Mouse (Mus musculus) heart, embryonic 13.5 days (tissue): Measurements from ENCODE around the gene Stard9. TPM values are rescaled to one million over a fixed set of nuclear protein-coding genes. Genes with fewer than 3 reads are reported as not detected.

ENCODE experiments used
- ATAC-seq: fragments of 200-750 bp; cut with Nextera tagmentation; 2 replicates; pipeline ENCODE4 v1.8.0; 2017; ENCODE audit warnings: moderate TSS enrichment; ENCODE audit not compliant: insufficient number of reproducible peaks, low FRiP score, low TSS enrichment; ENCODE audit errors: extremely low read depth
- H3K27ac ChIP-seq: fragments of 300-500 bp; sonication (generic); replicated peaks from 2 replicates; pipeline ENCODE4 v1.5.1; 2015; ENCODE audit warnings: moderate library complexity, mild to moderate bottlenecking, inconsistent platforms
- H3K27me3 ChIP-seq: fragments of 300-500 bp; sonication (generic); replicated peaks from 2 replicates; pipeline ENCODE4 v1.6.1; 2015; ENCODE audit warnings: mild to moderate bottlenecking, inconsistent platforms
- H3K36me3 ChIP-seq: fragments of 300-500 bp; sonication (generic); 2 replicates; pipeline ENCODE4 v1.6.1; 2015; ENCODE audit warnings: mild to moderate bottlenecking, inconsistent platforms
- H3K4me1 ChIP-seq: fragments of 300-500 bp; sonication (generic); 2 replicates; pipeline ENCODE4 v1.6.1; 2015; ENCODE audit warnings: inconsistent platforms
- H3K4me2 ChIP-seq: fragments of 300-500 bp; sonication (generic); 2 replicates; pipeline ENCODE4 v1.6.1; 2015; ENCODE audit warnings: inconsistent platforms, mild to moderate bottlenecking, moderate library complexity
- H3K4me3 ChIP-seq: fragments of 300-500 bp; sonication (generic); 2 replicates; pipeline ENCODE4 v1.5.1; 2015; ENCODE audit warnings: moderate library complexity, mild to moderate bottlenecking, inconsistent platforms
- H3K9ac ChIP-seq: fragments of 300-500 bp; sonication (generic); 2 replicates; pipeline ENCODE4 v1.6.1; 2015; ENCODE audit warnings: inconsistent platforms, mild to moderate bottlenecking, moderate library complexity
- H3K9me3 ChIP-seq: fragments of 300-500 bp; sonication (generic); 2 replicates; pipeline ENCODE4 v1.6.1; 2016; ENCODE audit warnings: inconsistent platforms
- WGBS: fragments of 180-500 bp; shearing (Covaris S2); methylation state at CpG from one replicate; pipeline ENCODE4 v1.1.7; 2015; ENCODE audit warnings: mixed read lengths; 5-methylcytosine and 5-hydroxymethylcytosine counted together
- polyA plus RNA-seq: library from polyadenylated mRNA; unstranded; fragments of >200 nt; fragmentation: Nextera tagmentation; extraction: Ambion mirVana; gene quantifications from 2 replicates; pipeline ENCODE4 v1.2.1, GENCODE M21; 2015

Stard9 gene
- polyA plus RNA-seq, 1 experiment from 2014 or later, result 2.8 TPM

GRCm38 (mm10) chr2:120702675-120703074 lies 73.8 kb downstream of the Stard9 start:
- H3K27ac ChIP-seq, result no peak overlapping the region
- 65% methylated on average over 5 of the region's 5 CpGs for WGBS
- H3K36me3 ChIP-seq, result peaks cover 67% of the 10 kb centered on the region
- H3K4me1 ChIP-seq, result no peaks in the 10 kb centered on the region
- H3K4me2 ChIP-seq, result no peak overlapping the region
- H3K9me3 ChIP-seq, result no peaks in the 10 kb centered on the region
- no peak for ATAC-seq
- no peak overlapping the region for H3K9ac ChIP-seq
- no peak overlapping the region for H3K4me3 ChIP-seq
- H3K27me3 ChIP-seq, result no peaks in the 10 kb centered on the region

DNA sequence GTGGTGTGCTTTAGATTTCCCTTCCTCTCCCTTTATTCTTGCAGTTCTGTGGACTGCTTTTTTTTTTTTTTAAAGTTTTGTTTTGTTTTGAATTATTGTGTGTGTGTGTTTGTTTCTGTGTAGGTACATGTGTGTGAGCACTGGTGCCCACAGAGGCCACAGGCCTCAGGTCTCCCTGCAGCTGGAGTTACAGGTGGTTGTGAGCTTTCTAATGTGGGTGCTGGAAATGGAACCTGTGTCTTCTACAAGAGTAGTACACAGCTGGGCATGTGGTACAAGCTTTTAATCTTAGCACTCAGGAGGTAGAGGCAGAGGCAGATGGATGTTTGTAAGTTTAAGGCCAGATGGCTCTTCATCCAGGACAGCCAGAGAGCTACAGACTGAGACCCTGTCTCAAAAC lies 78.1 kb downstream of the Stard9 start:
- H3K4me3 ChIP-seq, result no peak overlapping the region
- H3K36me3 ChIP-seq, result peaks cover 48% of the 10 kb centered on the region
- ATAC-seq, result no peak
- no peak overlapping the region for H3K27ac ChIP-seq
- H3K4me1 ChIP-seq, result peaks cover 12% of the 10 kb centered on the region
- H3K4me2 ChIP-seq, result no peak overlapping the region
- no peaks in the 10 kb centered on the region for H3K9me3 ChIP-seq
- H3K27me3 ChIP-seq, result no peaks in the 10 kb centered on the region
- H3K9ac ChIP-seq, result no peak overlapping the region

GRCm38 (mm10) chr2:120710154-120710553 lies 81.2 kb downstream of the Stard9 start:
- ATAC-seq, result no peak
- H3K9ac ChIP-seq, result no peak overlapping the region

GRCm38 (mm10) chr2:120710948-120711347 lies 82.0 kb downstream of the Stard9 start:
- no peak overlapping the region for H3K9ac ChIP-seq
- no peaks in the 10 kb centered on the region for H3K9me3 ChIP-seq
- peaks cover 64% of the 10 kb centered on the region for H3K36me3 ChIP-seq
- no peak for ATAC-seq
- no peaks in the 10 kb centered on the region for H3K27me3 ChIP-seq
- WGBS, result 46% methylated on average over 3 of the region's 3 CpGs
- H3K4me1 ChIP-seq, result peaks cover 15% of the 10 kb centered on the region
- no peak overlapping the region for H3K4me3 ChIP-seq
- H3K27ac ChIP-seq, result 0 out of 2 replicates have a peak overlapping the region, but pooled peaks have one; percentile 12
- H3K4me2 ChIP-seq, result no peak overlapping the region

More at GRCm38 (mm10) chr2:120710154-120710553, 81.2 kb downstream of the Stard9 start:
- no peak overlapping the region for H3K4me3 ChIP-seq
- peaks cover 60% of the 10 kb centered on the region for H3K36me3 ChIP-seq
- no peaks in the 10 kb centered on the region for H3K27me3 ChIP-seq
- no peak overlapping the region for H3K4me2 ChIP-seq
- no peaks in the 10 kb centered on the region for H3K9me3 ChIP-seq
- peaks cover 15% of the 10 kb centered on the region for H3K4me1 ChIP-seq
- H3K27ac ChIP-seq, result no peak overlapping the region
- 71% methylated on average over 3 of the region's 3 CpGs for WGBS

DNA sequence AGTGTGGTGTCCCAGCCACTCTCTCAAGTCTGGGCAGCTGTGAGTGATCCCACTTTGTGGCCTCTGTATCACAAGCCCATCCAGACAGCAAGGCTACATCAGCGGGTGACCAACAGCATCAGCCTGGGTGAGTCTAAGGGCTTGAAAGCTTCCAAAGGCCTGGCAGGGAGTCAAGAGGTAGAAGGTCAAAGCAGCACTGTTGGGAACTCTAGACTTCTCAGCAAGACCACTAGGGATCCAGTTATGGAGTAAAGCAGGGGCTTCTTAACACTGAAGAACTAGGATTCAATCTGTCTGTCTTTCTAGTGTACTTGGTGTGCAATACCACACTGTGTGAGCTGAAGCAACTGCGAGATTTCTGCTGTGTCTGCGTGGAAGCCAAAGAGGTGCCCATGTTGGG lies 84.5 kb downstream of the Stard9 start:
- H3K27me3 ChIP-seq, result no peaks in the 10 kb centered on the region
- H3K27ac ChIP-seq, result no peak overlapping the region
- H3K4me3 ChIP-seq, result no peak overlapping the region
- ATAC-seq, result no peak
- no peak overlapping the region for H3K4me2 ChIP-seq
- no peaks in the 10 kb centered on the region for H3K9me3 ChIP-seq
- WGBS, result 96% methylated on average over 3 of the region's 3 CpGs
- H3K4me1 ChIP-seq, result peaks cover 15% of the 10 kb centered on the region
- no peak overlapping the region for H3K9ac ChIP-seq
- H3K36me3 ChIP-seq, result peaks cover 75% of the 10 kb centered on the region

DNA sequence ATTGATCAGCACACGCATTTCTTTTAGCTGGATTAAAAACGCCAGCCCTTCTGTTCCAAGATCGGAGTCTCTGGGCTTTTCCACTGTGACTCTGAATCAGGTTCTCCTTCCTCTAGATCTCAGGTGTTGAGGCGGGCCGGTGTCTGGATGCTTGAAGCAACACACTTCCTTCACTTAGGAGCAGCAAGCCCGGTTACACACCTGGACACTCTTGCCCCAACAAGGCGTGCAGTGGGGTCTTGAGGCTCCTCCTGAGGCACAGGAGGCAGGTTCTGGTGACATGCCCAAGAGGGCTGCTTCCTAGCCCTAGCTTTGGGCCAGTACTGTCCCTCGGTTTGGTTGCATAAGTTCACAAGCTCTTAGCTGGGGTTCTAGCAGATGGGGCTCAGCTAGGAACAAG lies 89.6 kb downstream of the Stard9 start:
- Histone ChIP-seq H3K4me1 (peaks cover 11% of the 10 kb centered on the region), H3K9ac (no peak overlapping the region), H3K27ac (no peak overlapping the region), H3K4me2 (no peak overlapping the region), H3K4me3 (no peak overlapping the region), H3K9me3 (no peaks in the 10 kb centered on the region), H3K27me3 (no peaks in the 10 kb centered on the region), H3K36me3 (peaks cover 99% of the 10 kb centered on the region)
- 93% methylated on average over 8 of the region's 8 CpGs for WGBS
- no peak for ATAC-seq

DNA sequence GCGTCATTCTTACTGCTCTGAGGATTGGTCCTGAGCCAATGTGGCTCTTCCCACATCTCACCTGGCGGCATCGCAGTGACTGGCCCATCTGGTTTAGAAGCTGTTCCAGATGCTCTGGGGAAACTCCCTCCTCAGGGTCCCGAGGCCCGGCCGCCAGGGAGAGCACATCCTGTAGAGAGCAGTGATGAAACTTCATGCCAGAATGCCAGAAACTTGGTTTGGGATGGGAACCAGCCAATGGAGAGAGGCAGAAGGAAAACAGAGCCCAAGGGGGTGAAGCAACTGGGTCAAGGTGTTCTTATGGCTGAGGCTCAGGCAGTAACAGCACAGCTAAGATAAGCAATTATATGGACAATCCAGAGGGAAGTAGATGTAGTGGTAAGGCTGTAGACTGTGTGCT lies 91.9 kb downstream of the Stard9 start:
- peaks cover 24% of the 10 kb centered on the region for H3K4me1 ChIP-seq
- no peak overlapping the region for H3K27ac ChIP-seq
- no peak for ATAC-seq
- no peak overlapping the region for H3K4me2 ChIP-seq
- 89% methylated on average over 6 of the region's 6 CpGs for WGBS
- H3K9me3 ChIP-seq, result no peaks in the 10 kb centered on the region
- H3K36me3 ChIP-seq, result peaks cover 100% of the 10 kb centered on the region
- H3K9ac ChIP-seq, result no peak overlapping the region
- no peaks in the 10 kb centered on the region for H3K27me3 ChIP-seq
- H3K4me3 ChIP-seq, result no peak overlapping the region

DNA sequence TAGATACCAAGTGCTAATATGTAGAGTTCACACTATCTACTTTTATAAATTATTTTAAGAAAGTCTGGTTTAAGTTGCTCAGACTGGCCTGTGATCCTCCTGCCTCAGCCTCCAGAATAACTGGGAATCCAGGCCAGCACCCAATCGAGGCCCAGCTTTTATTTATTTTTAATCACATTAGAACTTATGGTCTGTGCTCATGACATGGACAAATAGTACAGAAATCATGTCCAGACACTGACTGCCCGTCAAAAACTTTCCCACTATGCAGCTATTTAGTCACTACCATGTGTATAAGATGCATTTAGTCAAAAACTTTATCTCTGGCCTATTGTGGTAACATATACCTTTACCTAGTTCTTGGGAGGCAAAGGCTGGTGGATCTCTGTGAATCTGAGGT lies 93.0 kb downstream of the Stard9 start:
- ATAC-seq, result no peak
- H3K9ac ChIP-seq, result no peak overlapping the region
- H3K4me1 ChIP-seq, result peaks cover 24% of the 10 kb centered on the region
- H3K36me3 ChIP-seq, result peaks cover 100% of the 10 kb centered on the region
- 89% methylated on average over 2 of the region's 2 CpGs for WGBS
- no peak overlapping the region for H3K27ac ChIP-seq
- no peaks in the 10 kb centered on the region for H3K9me3 ChIP-seq
- H3K4me2 ChIP-seq, result no peak overlapping the region
- no peak overlapping the region for H3K4me3 ChIP-seq
- no peaks in the 10 kb centered on the region for H3K27me3 ChIP-seq

DNA sequence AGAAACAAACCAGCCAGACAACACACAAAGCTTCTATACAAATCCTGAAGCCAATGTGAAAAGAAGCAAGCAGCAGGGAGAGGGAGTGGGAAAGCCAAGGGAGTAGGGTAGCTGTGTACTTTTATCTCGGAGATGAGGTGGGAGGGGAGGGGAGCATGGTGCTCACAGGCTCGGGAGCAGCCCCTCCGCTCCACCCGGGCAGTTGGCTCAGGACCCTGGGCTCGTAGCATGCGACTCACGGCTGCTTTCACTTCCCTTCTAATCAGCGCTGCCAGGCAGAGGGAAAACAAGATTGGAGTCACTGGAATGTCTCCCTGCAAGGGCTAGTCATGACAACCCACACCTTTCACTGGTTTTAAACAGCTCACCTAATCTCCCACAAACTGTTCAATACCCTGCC lies 93.6 kb downstream of the Stard9 start:
- H3K27me3 ChIP-seq, result no peaks in the 10 kb centered on the region
- ATAC-seq, result no peak
- H3K4me3 ChIP-seq, result no peak overlapping the region
- peak overlapping the region; percentile 44; the same call in 1 of the 2 replicates for H3K27ac ChIP-seq
- no peaks in the 10 kb centered on the region for H3K9me3 ChIP-seq
- H3K4me2 ChIP-seq, result no peak overlapping the region
- H3K9ac ChIP-seq, result no peak overlapping the region
- WGBS, result 43% methylated on average over 8 of the region's 8 CpGs
- H3K36me3 ChIP-seq, result peaks cover 100% of the 10 kb centered on the region
- H3K4me1 ChIP-seq, result peaks cover 24% of the 10 kb centered on the region

- no peak overlapping the region for H3K4me3 ChIP-seq
- H3K9me3 ChIP-seq, result no peaks in the 10 kb centered on the region
- 63% methylated on average over 4 of the region's 4 CpGs for WGBS
- peak overlapping the region; percentile 44 for H3K27ac ChIP-seq
- ATAC-seq, result no peak
- H3K4me1 ChIP-seq, result peaks cover 34% of the 10 kb centered on the region
- H3K36me3 ChIP-seq, result peaks cover 100% of the 10 kb centered on the region
- H3K4me2 ChIP-seq, result no peak overlapping the region
- H3K9ac ChIP-seq, result 0 out of 2 replicates have a peak overlapping the region, but pooled peaks have one; percentile 9
- H3K27me3 ChIP-seq, result no peaks in the 10 kb centered on the region
Observed at GRCm38 (mm10) chr2:120723621-120724020, 94.7 kb downstream of the Stard9 start.

GRCm38 (mm10) chr2:120724176-120724575 lies 95.3 kb downstream of the Stard9 start:
- H3K27me3 ChIP-seq, result no peaks in the 10 kb centered on the region
- H3K4me2 ChIP-seq, result no peak overlapping the region
- H3K36me3 ChIP-seq, result peaks cover 96% of the 10 kb centered on the region
- H3K27ac ChIP-seq, result peak overlapping the region; percentile 44
- no peak overlapping the region for H3K9ac ChIP-seq
- no peak overlapping the region for H3K4me3 ChIP-seq
- H3K9me3 ChIP-seq, result no peaks in the 10 kb centered on the region
- ATAC-seq, result no peak
- 72% methylated on average over 6 of the region's 6 CpGs for WGBS
- H3K4me1 ChIP-seq, result peaks cover 40% of the 10 kb centered on the region

GRCm38 (mm10) chr2:120729775-120730585 lies 101.1 kb downstream of the Stard9 start:
- 3% methylated on average over 23 of the region's 23 CpGs for WGBS
- Histone ChIP-seq H3K4me1 (peaks cover 43% of the 10 kb centered on the region), H3K36me3 (peaks cover 38% of the 10 kb centered on the region), H3K9me3 (no peaks in the 10 kb centered on the region), H3K27ac (peak overlapping the region; percentile 97), H3K4me3 (peak overlapping the region; percentile 97), H3K9ac (peak overlapping the region; percentile 99), H3K27me3 (no peaks in the 10 kb centered on the region), H3K4me2 (peak overlapping the region; percentile 93)
- ATAC-seq, result no peak
